Mouse (Mus musculus): ENCODE data around the gene Cenpu.

GRCm38 (mm10) chr8:46545854-46546253 is 6.0 kb upstream of the Cenpu start:
- TF ChIP-seq CTCF (IDR thresholded peaks at IDR 0.05; ENCODE audit: low read depth) (no peak), EP300 (IDR thresholded peaks at IDR 0.05; ENCODE audit: low read depth) (no peak)
